Mouse (Mus musculus) cortical plate, adult 2 months (tissue): ENCODE data around the gene Thap8.

Source experiments
- CTCF ChIP-seq: fragments of 200-500 bp; IDR thresholded peaks from 2 replicates; pipeline ENCODE4 v1.5.1; 2011; ENCODE audit warnings: mild to moderate bottlenecking, control low read depth, low read length; ENCODE audit not compliant: insufficient read depth; ENCODE audit errors: extremely low read depth
- POLR2A ChIP-seq: fragments of 200-500 bp; IDR thresholded peaks from 2 replicates; pipeline ENCODE4 v1.6.1; 2011; ENCODE audit warnings: mild to moderate bottlenecking, low read length, control low read depth; ENCODE audit not compliant: insufficient read depth; ENCODE audit errors: extremely low read depth

- peak; percentile 49 for TF ChIP-seq CTCF
- TF ChIP-seq POLR2A = peak; percentile 13; the same call in 1 of the 2 replicates
Observed at GRCm38 (mm10) chr7:30306083-30306779, 26.3 kb downstream of the Thap8 start.
